Mouse (Mus musculus): ENCODE measurements around the gene Rpp40. TPM values are rescaled to one million over a fixed set of nuclear protein-coding genes. Genes with fewer than 3 reads are reported as not detected.

Gene Rpp40
- total and polyA plus RNA-seq, 3 experiments: 44.6 to 77.4 (median 63.5) TPM

DNA sequence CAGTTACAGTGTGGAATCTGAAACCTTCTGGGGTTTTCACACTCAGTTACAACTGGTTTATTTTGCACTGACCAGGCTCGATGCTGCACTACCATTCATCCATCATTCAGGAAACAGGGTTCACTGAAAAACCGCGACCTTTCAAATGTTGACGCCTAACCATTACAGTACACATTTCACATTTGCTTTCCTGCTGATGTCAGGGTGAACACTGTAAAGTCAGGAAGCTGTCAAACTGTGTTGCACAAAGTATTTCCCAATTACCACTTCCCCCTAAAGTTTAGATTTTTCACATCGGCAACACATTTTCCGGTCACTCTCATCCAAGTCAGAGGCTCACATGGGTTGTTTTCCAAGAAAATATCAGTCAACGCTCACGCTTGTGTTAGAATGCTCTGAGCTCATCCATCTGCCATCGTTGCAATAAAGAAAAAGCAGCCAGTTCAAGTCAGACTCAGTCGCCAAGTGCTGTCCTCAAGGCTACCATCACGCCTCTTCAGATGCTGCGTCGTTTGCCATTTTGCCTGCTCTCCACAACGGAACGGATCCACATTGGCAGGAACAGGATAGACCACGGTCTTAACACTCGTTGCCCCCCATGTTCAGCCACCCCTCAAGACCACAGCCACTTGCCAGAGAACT, 43.8 kb upstream of the Rpp40 start:
- dilution Hi-C loops (cut with MboI; ENCODE audit: extremely low pct_ligation_motif_present, extremely low pct_unique_long_range_greater_than_20kb, low sequenced_read_pairs): no loop called here
- Histone ChIP-seq H3K4me1 (ENCODE audit: control insufficient read depth in 1 of 2, insufficient read depth in 2 of 2) (peaks cover 4 to 22% of the 10 kb centered on the region in 2 experiments; a peak in 2 of 4 replicates), H3K36me3 (replicated peaks in 1 of 2; ENCODE audit: control insufficient read depth in 1 of 2, insufficient read depth in 1 of 2, low read length in 1 of 2) (peaks cover 0 to 8% of the 10 kb centered on the region in 2 experiments), H3K9me3 (replicated peaks; ENCODE audit: low read length) (peaks cover 11% of the 10 kb centered on the region), H3K4me2 (ENCODE audit: insufficient read depth, low read depth, poor library complexity, severe bottlenecking) (no peak overlapping the region), H3K4me3 (replicated peaks in 1 of 3; ENCODE audit: low read depth in 2 of 3, low read length in 2 of 3, poor library complexity in 1 of 3) (no peak overlapping the region), H3K9ac (ENCODE audit: insufficient read depth, low read depth) (no peak overlapping the region), H3K27me3 (replicated peaks) (no peaks in the 10 kb centered on the region), H3K79me2 (replicated peaks; ENCODE audit: control insufficient read depth, extremely low read depth, insufficient read depth, poor library complexity, severe bottlenecking) (no peaks in the 10 kb centered on the region), H3K27ac (ENCODE audit: insufficient read depth, low read depth) (no peak overlapping the region)
- TF ChIP-seq PAX5 (IDR thresholded peaks at IDR 0.05; ENCODE audit: low read length) (no peak), BHLHE40 (IDR thresholded peaks at IDR 0.05; ENCODE audit: low read depth, low read length) (no peak), POLR2AphosphoS2 (IDR thresholded peaks at IDR 0.05; ENCODE audit: low read depth, low read length) (no peak), ELF1 (IDR thresholded peaks at IDR 0.05; ENCODE audit: low read depth, low read length) (no peak), JUN (IDR thresholded peaks at IDR 0.05; ENCODE audit: insufficient read depth, low read depth, low read length) (no peak), MXI1 (IDR thresholded peaks at IDR 0.05; ENCODE audit: low read depth, low read length) (no peak), GABPA (IDR thresholded peaks at IDR 0.05; ENCODE audit: insufficient replicate concordance, low read depth, low read length) (no peak), CHD1 (IDR thresholded peaks at IDR 0.05; ENCODE audit: low read depth, low read length) (no peak), MAZ (IDR thresholded peaks at IDR 0.05; ENCODE audit: low read depth, low read length) (no peak), TCF12 (IDR thresholded peaks at IDR 0.05; ENCODE audit: low read depth, low read length) (no peak), TBP (conservative IDR thresholded peaks at IDR 0.05; ENCODE audit: low read depth, low read length) (no peak), NRF1 (IDR thresholded peaks at IDR 0.05; ENCODE audit: low read depth, low read length) (no peak)
- DNase-seq (ENCODE audit: extremely low read depth): no peak
- in situ Hi-C loops (cut with MboI; ENCODE audit: low pct_ligation_motif_present, low pct_unique_long_range_greater_than_20kb, low sequenced_read_pairs): loop anchor here (25.0 kb wide), 1 partner anchor 913 kb away; the partner anchor contains the start of gene Eci2

DNA sequence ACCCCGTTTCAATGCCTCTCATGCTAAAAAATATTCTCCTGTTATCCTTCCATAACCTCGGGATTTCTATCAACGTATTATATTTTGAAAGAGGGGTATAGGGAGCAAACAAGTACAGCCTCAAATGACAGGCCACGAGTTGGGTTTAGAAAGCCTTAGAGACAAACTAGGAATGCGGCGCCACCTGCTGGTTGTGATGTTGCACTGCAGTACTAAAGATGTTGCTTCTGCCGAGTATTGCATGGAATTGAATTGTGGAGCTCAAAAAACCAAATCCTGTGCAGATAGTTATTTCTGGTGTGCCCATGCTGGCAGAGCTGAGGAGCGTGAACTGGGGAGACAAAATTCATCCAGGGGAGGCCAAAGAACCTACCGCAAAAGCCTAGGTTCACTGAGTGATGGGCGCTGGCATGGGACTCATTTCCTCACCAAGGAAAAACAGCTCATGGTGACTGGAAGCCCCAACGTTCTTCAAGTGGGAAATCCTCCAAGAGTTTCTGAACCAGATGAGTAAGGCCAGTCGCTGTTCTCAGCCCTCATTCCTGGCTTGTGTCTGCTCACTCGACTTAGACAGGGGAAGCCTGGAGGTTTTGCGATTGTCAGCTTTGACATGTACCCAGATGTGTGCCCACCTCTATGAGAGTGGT, 41.3 kb upstream of the Rpp40 start:
- TF ChIP-seq ZC3H11A (IDR thresholded peaks at IDR 0.05; ENCODE audit: low read depth, low read length): peak; percentile 78
- TF ChIP-seq PAX5 (IDR thresholded peaks at IDR 0.05; ENCODE audit: low read length): no peak
- TF ChIP-seq CTCF (conservative IDR thresholded peaks at IDR 0.05 in 1 of 2, IDR thresholded peaks at IDR 0.05 in 1 of 2; ENCODE audit: low read depth in 2 of 2, low read length in 2 of 2): peak; percentile 86 to 94
- TF ChIP-seq RAD21 (IDR thresholded peaks at IDR 0.05; ENCODE audit: low read depth, low read length): peak; percentile 96
- peak; percentile 93 for TF ChIP-seq SMC3 (IDR thresholded peaks at IDR 0.05; ENCODE audit: low read depth, low read length)
- 0 out of 2 replicates have a peak, but pooled peaks have one; percentile 36 for TF ChIP-seq MYC (IDR thresholded peaks at IDR 0.05; ENCODE audit: low read depth, low read length)
- H3K4me1 ChIP-seq (ENCODE audit: control insufficient read depth in 1 of 2, insufficient read depth in 2 of 2): peaks cover 4 to 29% of the 10 kb centered on the region in 2 experiments; a peak in 2 of 4 replicates
- H3K4me2 ChIP-seq (ENCODE audit: insufficient read depth, low read depth, poor library complexity, severe bottlenecking): no peak overlapping the region
- H3K27me3 ChIP-seq (replicated peaks): no peaks in the 10 kb centered on the region
- H3K9me3 ChIP-seq (replicated peaks; ENCODE audit: low read length): peaks cover 11% of the 10 kb centered on the region
- in situ Hi-C loops (cut with MboI; ENCODE audit: low pct_ligation_motif_present, low pct_unique_long_range_greater_than_20kb, low sequenced_read_pairs) (loop anchor here (25.0 kb wide), 1 partner anchor 910 kb away; the partner anchor contains the start of gene Eci2), dilution Hi-C loops (cut with MboI; ENCODE audit: extremely low pct_ligation_motif_present, extremely low pct_unique_long_range_greater_than_20kb, low sequenced_read_pairs) (no loop called here)
- H3K27ac ChIP-seq (ENCODE audit: insufficient read depth, low read depth): no peak overlapping the region
- H3K9ac ChIP-seq (ENCODE audit: insufficient read depth, low read depth): no peak overlapping the region
- DNase-seq (ENCODE audit: extremely low read depth): peak; percentile 80
- peaks cover 0 to 9% of the 10 kb centered on the region in 2 experiments for H3K36me3 ChIP-seq (replicated peaks in 1 of 2; ENCODE audit: control insufficient read depth in 1 of 2, insufficient read depth in 1 of 2, low read length in 1 of 2)
- no peak overlapping the region for H3K4me3 ChIP-seq (replicated peaks in 1 of 3; ENCODE audit: low read depth in 2 of 3, low read length in 2 of 3, poor library complexity in 1 of 3)
- no peaks in the 10 kb centered on the region for H3K79me2 ChIP-seq (replicated peaks; ENCODE audit: control insufficient read depth, extremely low read depth, insufficient read depth, poor library complexity, severe bottlenecking)
